Mouse (Mus musculus) spleen, adult 2 months (tissue): ENCODE measurements at regions not wholly inside any gene's neighbourhood (a gene's known extent, or its start where the extent isn't known, plus 50 kb on each side); places are given as distances from the start of the nearest gene placed in this dataset.

ENCODE experiments used
- CTCF ChIP-seq: fragments of 200-500 bp; IDR thresholded peaks from 2 replicates; pipeline ENCODE4 v1.5.1; 2011; ENCODE audit warnings: mild to moderate bottlenecking, inconsistent platforms; ENCODE audit not compliant: insufficient read depth, insufficient read length, insufficient replicate concordance; ENCODE audit errors: extremely low read depth
- POLR2A ChIP-seq: fragments of 200-500 bp; IDR thresholded peaks from 2 replicates; pipeline ENCODE4 v1.6.1; 2011; ENCODE audit warnings: low read depth, low read length, inconsistent platforms

- no peak for TF ChIP-seq CTCF
- TF ChIP-seq POLR2A, result no peak
These were observed 120.6 kb upstream of the Tle3 start for GRCm38 (mm10) chr9:61251606-61252005.
